Mouse (Mus musculus) kidney, adult 2 months (tissue): Measurements from ENCODE around the gene Fbxw8. TPM values are rescaled to one million over a fixed set of nuclear protein-coding genes. Genes with fewer than 3 reads are reported as not detected.

ENCODE experiments used
- DNase-seq: peaks from one replicate; pipeline ENCODE4 v3.0.0; 2021
- H3K27ac ChIP-seq: fragments of 200-500 bp; 2 replicates; pipeline ENCODE4 v1.5.1; 2012; ENCODE audit warnings: low read depth, low read length, control low read depth, inconsistent platforms; ENCODE audit not compliant: insufficient read depth
- H3K27me3 ChIP-seq: fragments of 200-500 bp; replicated peaks from 2 replicates; pipeline ENCODE4 v1.6.1; 2012; ENCODE audit warnings: mild to moderate bottlenecking, moderate library complexity, low read length, inconsistent platforms; ENCODE audit not compliant: control insufficient read depth, insufficient read depth
- H3K36me3 ChIP-seq: fragments of 200-500 bp; 2 replicates; pipeline ENCODE4 v1.6.1; 2012; ENCODE audit warnings: mild to moderate bottlenecking, moderate library complexity, low read length, inconsistent platforms; ENCODE audit not compliant: control insufficient read depth, insufficient read depth
- H3K4me1 ChIP-seq: fragments of 200-500 bp; 2 replicates; pipeline ENCODE4 v1.6.1; 2011; ENCODE audit warnings: low read length; ENCODE audit not compliant: control insufficient read depth, insufficient read depth
- H3K4me3 ChIP-seq: fragments of 200-500 bp; 2 replicates; pipeline ENCODE4 v1.5.1; 2011; ENCODE audit warnings: mild to moderate bottlenecking, low read depth, low read length, control low read depth; ENCODE audit not compliant: insufficient read depth
- CTCF ChIP-seq: fragments of 200-500 bp; conservative IDR thresholded peaks from 2 replicates; pipeline ENCODE4 v1.5.1; 2011; ENCODE audit warnings: low read depth, mild to moderate bottlenecking, control low read depth, low read length, moderate library complexity, mixed read lengths; ENCODE audit not compliant: insufficient read depth, insufficient read length
- POLR2A ChIP-seq: fragments of 200-500 bp; IDR thresholded peaks from one replicate; pipeline ENCODE4 v1.6.1; 2011; ENCODE audit warnings: low read depth, low read length, control low read depth
- WGBS: fragments of 180-500 bp; shearing (Covaris S2); methylation state at CpG from one replicate; pipeline ENCODE4 v1.1.7; 2018; 5-methylcytosine and 5-hydroxymethylcytosine counted together
- polyA plus RNA-seq: library from polyadenylated mRNA; depleted of rRNA; stranded (reverse); fragments of >200 nt; gene quantifications from 2 replicates; pipeline ENCODE4 v1.2.3, GENCODE M21; 2012

Gene Fbxw8
- polyA plus RNA-seq, 1 experiment: 60.8 TPM

DNA sequence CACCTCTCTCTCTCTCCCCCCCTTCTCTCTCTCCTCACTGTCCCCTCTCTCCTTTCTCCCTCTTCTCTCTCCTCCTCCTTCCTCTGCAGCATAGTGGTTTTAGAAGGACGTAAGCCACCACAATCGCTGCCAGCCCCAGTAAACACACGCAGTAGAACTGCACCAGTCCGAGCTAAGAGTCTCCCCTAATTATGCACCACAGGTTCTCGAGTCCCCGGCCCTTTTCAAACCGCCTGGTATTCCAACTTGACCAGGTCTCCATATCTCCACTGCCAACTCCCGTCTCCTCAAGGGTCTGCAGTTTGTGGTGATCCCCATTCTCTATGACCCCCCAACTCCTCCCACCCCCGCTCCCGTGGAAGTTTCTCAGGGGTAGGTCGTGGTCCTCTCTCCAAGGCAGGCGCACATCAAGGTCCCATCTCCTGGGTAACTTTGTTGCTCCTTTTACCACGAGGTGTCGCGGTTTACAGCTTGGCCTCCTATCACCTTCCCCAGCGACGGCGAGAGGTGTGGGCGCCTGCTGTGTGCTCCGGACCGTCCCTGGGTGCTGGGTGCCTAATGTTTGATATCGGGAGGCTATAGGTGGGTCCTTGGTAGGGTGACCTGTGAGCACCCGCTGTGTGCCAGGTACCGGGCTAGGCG, 15.7 kb upstream of the Fbxw8 start:
- H3K27ac ChIP-seq: no peak overlapping the region
- WGBS: 2% methylated on average over 25 of the region's 25 CpGs
- DNase-seq: peak; percentile 38
- peaks cover 12% of the 10 kb centered on the region for H3K27me3 ChIP-seq
- H3K4me3 ChIP-seq: no peak overlapping the region
- peaks cover 2% of the 10 kb centered on the region; the same call in 1 of the 2 replicates for H3K4me1 ChIP-seq
- TF ChIP-seq CTCF (peak; percentile 33; the same call in 1 of the 2 replicates), POLR2A (no peak)
- H3K36me3 ChIP-seq: no peaks in the 10 kb centered on the region

DNA sequence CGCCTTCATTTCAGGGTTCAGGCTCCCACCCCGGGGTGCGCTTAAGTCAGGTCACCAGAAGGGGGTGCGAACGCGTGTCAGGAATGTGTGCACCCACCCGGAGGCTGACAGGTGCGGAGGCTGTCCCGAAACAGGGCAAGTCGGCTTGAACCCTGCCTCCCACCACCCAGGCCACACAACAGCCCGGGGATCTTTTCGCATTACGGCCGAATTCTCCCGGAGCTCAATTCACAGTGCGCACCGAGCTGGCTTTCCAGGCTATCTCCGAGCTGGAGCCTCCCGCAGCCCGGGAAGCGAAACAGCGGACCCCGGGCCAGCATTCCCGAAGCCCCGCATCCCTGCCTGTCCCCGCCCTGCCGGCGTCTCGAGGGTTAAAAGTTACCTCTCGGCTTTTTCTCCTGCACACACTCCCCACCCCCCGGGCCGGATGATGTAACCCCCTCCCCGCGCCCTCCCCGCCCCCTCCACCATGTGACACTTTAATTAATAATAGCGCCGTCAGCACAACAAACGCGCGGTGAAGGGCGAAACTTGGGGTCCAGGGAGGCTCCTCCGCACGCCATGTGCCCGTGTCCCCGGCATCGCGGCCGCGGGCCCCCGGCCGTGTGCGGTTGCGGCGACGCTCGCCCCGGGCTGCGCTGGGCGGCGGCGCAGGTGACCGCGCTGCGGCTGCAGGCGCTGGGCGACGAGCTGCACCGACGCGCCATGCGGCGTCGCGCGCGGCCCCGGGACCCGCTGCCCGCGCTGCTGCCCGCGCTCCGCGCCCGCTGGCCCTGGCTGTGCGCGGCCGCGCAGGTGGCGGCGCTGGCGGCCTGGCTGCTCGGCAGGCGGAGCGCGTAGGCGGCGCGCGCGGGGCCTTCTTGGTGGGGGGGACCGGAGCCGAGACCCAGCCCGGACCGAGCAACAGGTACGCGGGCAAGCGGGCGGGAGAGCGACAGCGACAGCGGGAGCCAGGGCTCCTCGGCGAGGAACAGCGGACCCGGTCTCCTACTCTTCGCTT, 14.3 kb upstream of the Fbxw8 start:
- 7% methylated on average over 117 of the region's 117 CpGs for WGBS
- TF ChIP-seq POLR2A (no peak), CTCF (no peak)
- H3K27ac ChIP-seq: no peak overlapping the region
- peak overlapping the region; percentile 33 for H3K4me3 ChIP-seq
- peaks cover 2% of the 10 kb centered on the region; the same call in 1 of the 2 replicates for H3K4me1 ChIP-seq
- no peaks in the 10 kb centered on the region for H3K36me3 ChIP-seq
- no peak for DNase-seq
- H3K27me3 ChIP-seq: peaks cover 12% of the 10 kb centered on the region

DNA sequence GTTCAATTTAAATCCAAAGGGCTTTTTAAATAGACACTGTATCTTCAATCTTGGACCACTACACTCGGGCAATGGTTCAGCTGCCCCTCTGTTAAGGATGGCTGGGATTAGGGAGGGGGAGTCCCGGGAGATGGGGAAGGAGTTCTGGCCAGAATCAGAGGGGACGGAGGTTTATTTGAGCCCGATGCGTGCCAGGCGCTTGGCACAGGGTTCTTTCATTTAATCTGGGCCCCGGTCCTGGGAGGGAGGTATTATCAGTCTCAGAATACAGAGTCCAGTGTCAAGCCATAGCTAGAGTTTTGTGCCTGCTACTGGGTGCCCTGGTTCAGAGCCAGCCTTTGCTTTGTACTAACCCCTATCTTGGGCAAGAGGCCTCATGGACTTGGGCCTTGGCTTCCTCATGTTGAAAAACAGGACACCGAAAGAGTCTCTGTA, 12.3 kb upstream of the Fbxw8 start:
- Histone ChIP-seq H3K4me3 (no peak overlapping the region), H3K27ac (no peak overlapping the region), H3K36me3 (no peaks in the 10 kb centered on the region), H3K4me1 (peaks cover 2% of the 10 kb centered on the region; the same call in 1 of the 2 replicates), H3K27me3 (peaks cover 12% of the 10 kb centered on the region)
- 56% methylated on average over 8 of the region's 8 CpGs for WGBS
- TF ChIP-seq CTCF (no peak), POLR2A (no peak)
- DNase-seq: peak; percentile 81

DNA sequence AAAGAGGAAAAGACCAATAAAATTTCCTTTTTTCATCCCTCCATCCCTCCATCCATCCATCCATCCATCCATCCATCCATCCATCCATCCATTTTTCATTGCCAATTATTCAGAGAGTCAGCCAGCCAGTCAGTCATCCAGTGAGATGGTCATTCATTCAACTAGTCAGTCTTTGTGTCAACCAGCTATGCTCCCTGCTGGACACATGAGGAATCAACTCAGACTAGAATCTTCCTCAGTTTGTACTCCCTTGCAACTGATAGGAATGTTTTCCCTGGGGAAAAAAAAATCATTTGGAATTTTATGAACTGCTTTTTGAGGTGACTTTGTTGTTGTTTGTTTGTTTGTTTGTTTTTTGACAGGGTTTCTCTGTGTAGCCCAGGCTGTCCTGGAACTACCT, 10.2 kb upstream of the Fbxw8 start:
- Histone ChIP-seq H3K36me3 (no peaks in the 10 kb centered on the region), H3K4me3 (no peak overlapping the region), H3K27ac (no peak overlapping the region), H3K27me3 (peaks cover 5% of the 10 kb centered on the region), H3K4me1 (no peaks in the 10 kb centered on the region)
- DNase-seq: no peak
- TF ChIP-seq POLR2A: no peak
- no peak for TF ChIP-seq CTCF

DNA sequence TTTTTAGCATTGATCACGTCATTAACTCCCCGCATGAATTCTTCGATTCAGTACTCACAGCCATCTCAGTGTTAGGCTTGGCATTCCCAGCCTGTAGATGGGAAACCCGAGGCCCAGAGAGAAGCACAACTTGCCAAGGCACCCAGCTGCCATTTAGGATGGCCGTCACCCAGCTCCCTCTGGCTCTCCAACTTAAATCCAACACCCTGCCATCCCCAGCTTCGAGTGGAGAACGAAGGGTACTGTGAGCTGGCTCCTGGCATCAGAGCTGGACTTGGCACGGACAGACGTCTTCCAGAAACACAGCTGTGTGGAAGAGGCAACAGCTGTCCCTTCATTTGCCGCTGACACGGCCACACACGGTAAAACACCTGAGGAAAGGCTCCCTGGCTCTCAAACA, 9.3 kb upstream of the Fbxw8 start, which contains the start of gene Hrk:
Gene Hrk, plus strand, starts transcription at position 68 of the 400 bp plus-strand sequence.
- TF ChIP-seq POLR2A (no peak), CTCF (no peak)
- no peak within 1 kb of the TSS for H3K27ac ChIP-seq
- no peaks in the 10 kb centered on the region for H3K4me1 ChIP-seq
- H3K36me3 ChIP-seq: no peaks in the 10 kb centered on the region
- WGBS: 68% methylated on average over 12 of the region's 12 CpGs
- H3K27me3 ChIP-seq: peaks cover 2% of the 10 kb centered on the region; the same call in 1 of the 2 replicates
- no peak for DNase-seq
- H3K4me3 ChIP-seq: no peak within 1 kb of the TSS

DNA sequence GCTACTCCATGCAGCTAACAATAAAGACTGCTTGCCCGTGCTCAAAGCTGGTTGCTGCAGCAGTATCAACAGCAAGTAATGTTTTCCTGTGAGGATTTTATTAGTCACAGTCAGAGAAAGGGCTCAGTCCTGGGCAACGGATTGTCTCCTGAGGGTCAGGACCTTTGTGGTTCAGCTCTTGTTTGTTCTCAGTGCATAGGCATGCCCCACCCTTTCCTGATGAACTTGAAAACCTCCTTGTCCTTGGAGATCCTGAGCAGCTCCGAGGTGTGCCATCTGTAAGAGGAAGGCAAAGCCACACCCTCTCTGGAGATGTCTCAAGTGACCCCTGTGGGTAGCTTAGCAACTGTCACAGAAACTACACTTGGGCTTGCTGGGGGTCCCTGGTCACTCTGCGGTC, 5.4 kb upstream of the Fbxw8 start:
- Histone ChIP-seq H3K4me3 (no peak overlapping the region), H3K27ac (no peak overlapping the region), H3K36me3 (no peaks in the 10 kb centered on the region), H3K27me3 (no peaks in the 10 kb centered on the region), H3K4me1 (no peaks in the 10 kb centered on the region)
- DNase-seq: no peak
- whole genome bisulfite sequencing: 27% methylated on average over 4 of the region's 4 CpGs
- TF ChIP-seq POLR2A: no peak
- TF ChIP-seq CTCF: no peak

DNA sequence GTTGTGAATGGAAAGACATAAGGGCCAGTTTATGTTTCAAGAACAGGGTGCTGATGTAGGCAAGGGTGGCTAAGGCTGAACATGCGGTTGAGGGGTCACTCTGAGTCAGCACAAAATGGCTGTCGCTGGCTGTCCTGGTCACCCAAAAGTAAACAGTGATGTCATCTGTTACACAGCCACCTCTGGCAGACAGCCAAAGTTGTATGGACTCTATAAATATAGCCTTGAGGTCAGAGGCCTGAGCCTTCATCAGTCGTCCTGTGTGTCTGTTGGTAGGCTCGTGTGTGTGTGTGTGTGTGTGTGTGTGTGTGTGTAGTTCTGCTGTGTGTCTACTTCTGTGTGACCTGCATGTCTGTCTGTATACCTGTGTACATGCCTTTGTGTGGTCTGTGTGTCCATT, 1.7 kb upstream of the Fbxw8 start:
- WGBS: 45% methylated on average over 4 of the region's 4 CpGs
- no peak for TF ChIP-seq CTCF
- no peak for TF ChIP-seq POLR2A
- Histone ChIP-seq H3K4me1 (no peaks in the 10 kb centered on the region), H3K36me3 (no peaks in the 10 kb centered on the region), H3K27ac (no peak overlapping the region), H3K4me3 (no peak overlapping the region), H3K27me3 (no peaks in the 10 kb centered on the region)
- no peak for DNase-seq
